Mouse (Mus musculus): Measurements from ENCODE around the gene Cplx3. TPM values are rescaled to one million over a fixed set of nuclear protein-coding genes. Genes with fewer than 3 reads are reported as not detected.

The Cplx3 gene
- total RNA-seq, 2 experiments from 2014 or later = 9.1 to 9.6 TPM

- TF ChIP-seq CTCF (IDR thresholded peaks at IDR 0.05) = peak; percentile 98
These were observed 39.1 kb upstream of the Cplx3 start for GRCm38 (mm10) chr9:57644944-57645893.

DNA sequence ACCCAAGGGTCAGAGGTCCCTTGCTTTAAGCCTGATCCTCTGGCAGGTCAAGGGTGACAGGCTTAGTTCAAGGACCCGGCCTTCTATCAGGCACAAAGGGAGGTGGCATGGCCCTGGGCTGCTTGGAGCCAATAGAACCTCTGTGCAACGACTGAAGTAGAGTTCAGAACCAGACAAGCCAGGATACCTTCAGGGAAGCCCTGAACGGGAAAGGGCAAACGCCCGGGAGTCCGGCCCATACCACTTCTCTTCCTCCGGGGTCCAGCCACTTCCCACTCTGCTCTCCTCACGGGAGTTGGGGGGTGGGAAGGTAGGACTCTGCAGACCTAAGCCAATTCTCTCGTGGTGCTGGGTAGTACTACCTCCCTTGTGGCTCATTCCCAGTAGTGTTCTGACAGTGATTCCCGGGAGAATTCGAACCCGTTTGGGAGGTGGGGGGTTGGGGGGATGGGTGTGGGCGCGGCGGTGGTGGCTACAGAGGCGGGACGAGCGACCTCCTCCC is 38.4 kb upstream of the Cplx3 start:
- peak overlapping the region; percentile 96 for H3K27ac ChIP-seq

More at GRCm38 (mm10) chr9:57644944-57645893, 39.1 kb upstream of the Cplx3 start:
- Histone ChIP-seq H3K4me3 (peak overlapping the region; percentile 95), H3K27ac (peak overlapping the region; percentile 96)
- intact Hi-C loops (cut with DNase I) = no loop called here
- DNase-seq (ENCODE audit: extremely low spot score in 1 of 2, low spot score in 2 of 2) = peak; percentile 93 to 95

DNA sequence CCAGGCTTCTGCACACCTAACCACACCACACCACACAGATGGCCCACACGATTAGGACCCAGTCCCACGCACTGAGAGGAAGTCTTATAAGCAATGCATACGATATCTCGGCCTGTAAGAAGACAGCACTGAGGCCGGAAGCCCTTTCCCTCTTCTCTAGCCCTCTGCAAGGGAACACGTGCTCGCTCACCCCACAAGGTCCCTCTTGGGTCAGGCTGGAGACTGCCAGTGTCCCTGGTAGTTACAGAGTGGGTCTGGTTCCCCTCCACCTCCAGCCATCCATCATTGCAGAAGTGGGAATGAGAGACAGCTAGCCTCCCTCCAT is 37.7 kb upstream of the Cplx3 start:
- Histone ChIP-seq H3K27ac (no peak overlapping the region), H3K4me3 (peak overlapping the region; percentile 21; the same call in 1 of the 2 replicates)
- TF ChIP-seq CTCF (IDR thresholded peaks at IDR 0.05) = no peak
- intact Hi-C loops (cut with DNase I) = no loop called here
- no peak for DNase-seq (ENCODE audit: extremely low spot score in 1 of 2, low spot score in 2 of 2)

More for the DNA sequence above, 38.4 kb upstream of the Cplx3 start:
- H3K4me3 ChIP-seq = peak overlapping the region; percentile 95
- intact Hi-C loops (cut with DNase I) = no loop called here
- no peak for TF ChIP-seq CTCF (IDR thresholded peaks at IDR 0.05)
- DNase-seq (ENCODE audit: extremely low spot score in 1 of 2, low spot score in 2 of 2) = no peak

DNA sequence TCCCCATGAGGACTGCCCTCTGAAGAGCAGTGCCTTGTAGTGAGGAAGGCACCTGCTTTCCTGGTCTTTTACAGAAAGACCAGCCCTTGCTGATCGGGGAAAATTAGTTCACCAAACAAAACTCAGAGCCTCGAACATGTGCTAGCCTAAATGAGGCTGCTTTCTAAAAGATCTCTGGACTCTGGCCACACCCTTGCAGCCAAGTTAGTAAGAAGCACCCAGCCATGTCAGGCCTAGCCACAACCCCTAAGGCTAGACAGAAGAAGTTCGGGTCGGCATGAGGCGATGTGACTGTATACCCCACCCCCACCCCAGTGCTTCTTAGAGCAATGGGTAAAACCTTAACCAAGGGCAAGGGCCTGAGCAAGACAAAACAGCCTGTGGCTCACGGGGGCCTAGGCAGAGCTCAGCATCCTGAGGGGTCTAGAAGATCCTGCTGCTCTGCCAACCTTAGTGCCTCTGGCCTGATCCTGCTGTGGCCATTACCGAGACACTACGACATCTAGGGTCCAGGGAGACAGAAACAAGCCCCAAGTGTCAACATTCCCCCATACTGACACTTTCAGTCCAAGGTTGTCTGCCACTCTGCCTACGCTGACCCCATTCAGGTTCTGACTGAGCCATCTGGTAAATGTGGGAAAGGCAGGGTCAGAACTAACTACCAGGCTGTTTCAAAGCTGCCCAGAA is 37.2 kb upstream of the Cplx3 start:
- peak overlapping the region; percentile 21; the same call in 1 of the 2 replicates for H3K4me3 ChIP-seq
- no peak for TF ChIP-seq CTCF (IDR thresholded peaks at IDR 0.05)
- no peak overlapping the region for H3K27ac ChIP-seq
- intact Hi-C loops (cut with DNase I) = no loop called here
- DNase-seq (ENCODE audit: extremely low spot score in 1 of 2, low spot score in 2 of 2) = no peak

GRCm38 (mm10) chr9:57641775-57642550 is 35.9 kb upstream of the Cplx3 start:
- no peak for DNase-seq (ENCODE audit: extremely low spot score in 1 of 2, low spot score in 2 of 2)
- intact Hi-C loops (cut with DNase I) = no loop called here
- no peak for TF ChIP-seq CTCF (IDR thresholded peaks at IDR 0.05)
- Histone ChIP-seq H3K4me3 (no peak overlapping the region), H3K27ac (no peak overlapping the region; the same call in 1 of the 2 replicates)

DNA sequence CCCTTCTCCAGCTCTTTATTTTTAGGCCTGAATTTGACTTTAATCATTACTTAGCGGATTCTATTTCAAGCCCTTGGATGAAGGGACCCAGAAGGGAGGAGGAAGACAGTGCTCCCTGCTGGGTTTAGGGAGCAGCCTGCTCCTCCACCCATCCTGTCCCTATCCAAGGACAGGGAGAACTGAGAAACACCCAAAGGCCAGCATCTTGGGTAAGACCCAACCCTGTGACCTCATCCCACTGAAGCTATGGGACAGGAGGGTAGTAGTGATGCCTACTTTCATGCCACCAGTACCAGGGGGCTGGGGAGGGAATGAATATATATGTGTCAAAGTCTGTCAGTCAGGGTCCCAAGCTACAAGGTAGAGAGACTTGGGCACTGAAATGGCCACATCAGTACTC is 34.9 kb upstream of the Cplx3 start:
- TF ChIP-seq CTCF (IDR thresholded peaks at IDR 0.05) = no peak
- H3K4me3 ChIP-seq = no peak overlapping the region
- intact Hi-C loops (cut with DNase I) = no loop called here
- H3K27ac ChIP-seq = peak overlapping the region; percentile 25; the same call in 1 of the 2 replicates
- DNase-seq (ENCODE audit: extremely low spot score in 1 of 2, low spot score in 2 of 2) = no peak

GRCm38 (mm10) chr9:57640384-57640783 is 34.3 kb upstream of the Cplx3 start:
- Histone ChIP-seq H3K27ac (peak overlapping the region; percentile 73), H3K4me3 (no peak overlapping the region)
- TF ChIP-seq CTCF (IDR thresholded peaks at IDR 0.05) = no peak
- no peak for DNase-seq (ENCODE audit: extremely low spot score in 1 of 2, low spot score in 2 of 2)
- intact Hi-C loops (cut with DNase I) = no loop called here

DNA sequence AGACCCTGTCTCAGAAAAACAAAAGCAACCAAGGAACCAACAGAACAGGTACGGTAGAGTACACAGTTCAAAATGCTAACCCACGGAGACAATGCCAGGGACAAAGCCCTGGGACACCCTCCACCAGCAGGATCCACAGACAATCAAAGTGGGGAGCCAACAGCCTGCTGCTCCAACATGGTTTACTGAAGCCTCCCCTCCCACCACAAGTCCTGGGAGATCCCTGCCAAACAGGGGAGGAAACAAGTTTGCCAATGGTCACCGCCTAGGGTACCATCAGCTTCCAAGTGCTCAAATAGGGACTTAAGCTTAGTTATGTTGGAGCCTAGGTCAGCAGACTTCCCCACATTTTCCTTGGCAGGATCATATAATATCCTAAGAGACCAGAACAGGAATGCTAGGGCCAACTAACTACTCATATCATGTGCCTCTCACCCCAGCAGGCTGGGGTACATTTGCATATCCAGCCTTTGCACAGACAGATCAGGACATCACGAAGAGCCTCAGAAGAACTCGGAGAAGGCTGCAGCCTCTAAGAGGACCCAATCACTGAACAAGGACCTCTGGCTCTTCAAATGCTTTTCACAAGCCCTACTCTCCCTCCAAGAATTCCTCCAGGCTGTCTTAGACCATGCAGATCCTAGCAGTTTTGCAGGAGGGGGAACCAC is 33.7 kb upstream of the Cplx3 start:
- intact Hi-C loops (cut with DNase I) = no loop called here
- TF ChIP-seq CTCF (IDR thresholded peaks at IDR 0.05) = no peak
- Histone ChIP-seq H3K27ac (peak overlapping the region; percentile 73), H3K4me3 (no peak overlapping the region)
- no peak for DNase-seq (ENCODE audit: extremely low spot score in 1 of 2, low spot score in 2 of 2)

DNA sequence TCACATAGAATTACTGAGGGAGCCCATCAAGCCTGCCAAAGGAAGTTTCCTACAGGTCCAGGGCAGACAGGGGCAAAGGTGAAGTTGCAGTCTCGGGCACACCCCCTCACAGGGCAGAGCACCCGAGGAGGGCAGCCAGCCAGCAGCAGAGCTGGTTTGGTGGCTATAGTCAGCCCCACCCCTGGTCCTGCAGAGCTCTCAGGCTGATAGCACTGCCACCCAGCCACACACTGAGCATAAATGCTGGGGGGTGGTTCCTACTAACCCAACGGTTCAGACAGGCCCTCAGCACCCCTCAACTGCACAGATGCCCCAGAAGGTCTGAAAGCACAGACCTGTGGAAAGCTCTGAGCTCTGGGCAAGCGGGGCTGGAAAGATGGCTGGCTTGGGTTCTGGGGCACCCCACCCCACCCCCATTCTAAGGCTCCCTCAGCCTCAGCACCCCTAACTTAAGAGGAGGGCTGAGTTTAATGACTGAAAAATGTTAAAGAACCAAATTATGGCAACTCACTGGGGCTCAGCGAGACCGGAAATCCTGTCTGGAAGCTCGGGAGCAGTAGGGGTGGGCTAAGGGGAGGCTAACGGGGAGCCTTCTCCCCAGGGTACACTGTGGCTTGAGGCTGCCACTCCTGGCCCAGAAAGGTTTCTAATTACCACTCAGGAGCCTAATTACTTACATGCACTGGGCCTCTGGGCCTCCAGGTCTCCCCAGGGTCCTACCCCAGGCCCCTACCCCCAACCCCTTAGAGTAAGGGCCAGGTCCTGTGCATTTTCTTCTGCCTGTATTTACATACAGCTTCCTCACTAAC is 32.8 kb upstream of the Cplx3 start:
- DNase-seq (ENCODE audit: extremely low spot score in 1 of 2, low spot score in 2 of 2) = no peak
- H3K27ac ChIP-seq = peak overlapping the region; percentile 53
- no peak for TF ChIP-seq CTCF (IDR thresholded peaks at IDR 0.05)
- intact Hi-C loops (cut with DNase I) = no loop called here
- no peak overlapping the region for H3K4me3 ChIP-seq

DNA sequence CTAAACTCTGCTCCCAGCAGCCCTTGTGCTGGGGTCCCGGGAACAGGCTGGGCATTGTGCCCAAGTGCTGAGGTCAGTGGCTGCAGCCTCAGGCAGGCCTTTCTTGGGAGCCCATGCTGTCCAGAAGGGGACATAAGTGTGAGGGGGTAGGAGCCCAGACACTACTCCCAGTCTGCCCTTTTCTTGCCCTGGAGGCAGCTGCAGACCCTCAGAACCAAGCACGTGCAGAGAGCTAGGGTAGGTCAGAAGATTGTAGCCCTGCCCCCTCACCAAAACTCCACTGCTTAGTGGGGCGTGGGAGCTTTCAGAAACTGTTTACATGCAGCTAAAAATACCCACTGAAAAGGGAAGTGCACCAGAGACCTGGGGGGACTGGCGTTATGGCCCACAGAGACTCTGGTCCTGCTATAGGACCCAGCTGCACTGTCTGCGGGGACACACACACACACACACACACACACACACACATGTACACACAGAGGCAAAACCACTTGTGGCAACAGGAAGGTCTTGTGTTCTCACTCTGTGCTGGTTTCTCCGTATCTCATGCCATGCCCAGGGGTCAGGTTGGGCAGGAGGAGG is 31.8 kb upstream of the Cplx3 start:
- no peak overlapping the region for H3K4me3 ChIP-seq
- H3K27ac ChIP-seq = peak overlapping the region; percentile 63
- DNase-seq (ENCODE audit: extremely low spot score in 1 of 2, low spot score in 2 of 2) = no peak
- intact Hi-C loops (cut with DNase I) = no loop called here
- no peak for TF ChIP-seq CTCF (IDR thresholded peaks at IDR 0.05)
